Mouse (Mus musculus) cortical plate, adult 2 months (tissue): ENCODE measurements around the gene Olfr1089.

ENCODE experiments used
- CTCF ChIP-seq: fragments of 200-500 bp; IDR thresholded peaks from 2 replicates; pipeline ENCODE4 v1.5.1; 2011; ENCODE audit warnings: mild to moderate bottlenecking, control low read depth, low read length; ENCODE audit not compliant: insufficient read depth; ENCODE audit errors: extremely low read depth
- POLR2A ChIP-seq: fragments of 200-500 bp; IDR thresholded peaks from 2 replicates; pipeline ENCODE4 v1.6.1; 2011; ENCODE audit warnings: mild to moderate bottlenecking, low read length, control low read depth; ENCODE audit not compliant: insufficient read depth; ENCODE audit errors: extremely low read depth

DNA sequence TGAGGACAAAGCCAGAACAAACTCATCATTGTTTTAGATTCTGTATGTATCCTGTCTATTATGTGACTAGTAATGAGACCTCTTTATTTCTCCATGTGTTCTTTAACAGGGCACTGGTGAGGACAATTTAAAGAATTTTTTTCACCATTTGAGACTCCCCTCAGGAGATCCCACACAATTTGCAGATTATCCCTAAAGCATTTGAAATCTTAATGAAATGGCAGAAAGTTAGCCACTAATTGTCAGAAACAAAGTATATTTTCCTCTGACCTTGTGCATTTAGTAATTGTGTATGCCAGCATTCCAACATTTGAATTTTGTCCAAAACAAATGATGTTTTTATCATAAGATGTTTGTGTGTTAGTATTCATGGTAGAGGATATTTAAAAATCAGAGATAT, 35.2 kb downstream of the Olfr1089 start, which contains the start of gene Olfr1087:
- TF ChIP-seq CTCF (no peak), POLR2A (no peak)
